Mouse (Mus musculus) cerebellum, adult 2 months (tissue): ENCODE measurements around the gene Znfx1. TPM values are rescaled to one million over a fixed set of nuclear protein-coding genes. Genes with fewer than 3 reads are reported as not detected.
A peak's percentile ranks its signal among the peaks of the same experiment; 100 is the strongest.

Experiments used
- DNase-seq, 2 experiments: peaks; one replicate each; pipeline ENCODE4 v3.0.0; 2021
- H3K27ac ChIP-seq: fragments of 200-500 bp; 2 replicates; pipeline ENCODE4 v1.5.1; 2012; ENCODE audit warnings: low read length, control low read depth, inconsistent platforms; ENCODE audit not compliant: insufficient read depth
- H3K27me3 ChIP-seq: fragments of 200-500 bp; 2 replicates; pipeline ENCODE4 v1.6.1; 2012; ENCODE audit warnings: inconsistent platforms, mild to moderate bottlenecking, low read length, moderate library complexity; ENCODE audit not compliant: control insufficient read depth, insufficient read depth
- H3K4me1 ChIP-seq: fragments of 200-500 bp; 2 replicates; pipeline ENCODE4 v1.6.1; 2011; ENCODE audit warnings: low read length; ENCODE audit not compliant: control insufficient read depth, insufficient read depth
- H3K4me3 ChIP-seq: fragments of 200-500 bp; replicated peaks from 2 replicates; pipeline ENCODE3; 2011; ENCODE audit warnings: mild to moderate bottlenecking, low read depth, low read length, control low read depth; ENCODE audit not compliant: insufficient read depth
- CTCF ChIP-seq: fragments of 200-500 bp; IDR thresholded peaks from 2 replicates; pipeline ENCODE4 v1.5.1; 2011; ENCODE audit warnings: low read depth, mild to moderate bottlenecking, control low read depth, low read length, moderate library complexity, borderline replicate concordance; ENCODE audit not compliant: insufficient read depth
- POLR2A ChIP-seq: fragments of 200-500 bp; IDR thresholded peaks from 2 replicates; pipeline ENCODE4 v1.6.1; 2011; ENCODE audit warnings: low read length, control low read depth, borderline replicate concordance; ENCODE audit not compliant: insufficient read depth
- WGBS: fragments of 180-500 bp; shearing (Covaris S2); methylation state at CpG from one replicate; pipeline ENCODE4 v1.1.7; 2018; 5-methylcytosine and 5-hydroxymethylcytosine counted together
- polyA plus RNA-seq: library from polyadenylated mRNA; depleted of rRNA; stranded (reverse); fragments of >200 nt; gene quantifications from 2 replicates; pipeline ENCODE4 v1.2.3, GENCODE M21; 2012; rRNA removed

The Znfx1 gene
- polyA plus RNA-seq, 1 experiment, result 25.9 TPM

DNA sequence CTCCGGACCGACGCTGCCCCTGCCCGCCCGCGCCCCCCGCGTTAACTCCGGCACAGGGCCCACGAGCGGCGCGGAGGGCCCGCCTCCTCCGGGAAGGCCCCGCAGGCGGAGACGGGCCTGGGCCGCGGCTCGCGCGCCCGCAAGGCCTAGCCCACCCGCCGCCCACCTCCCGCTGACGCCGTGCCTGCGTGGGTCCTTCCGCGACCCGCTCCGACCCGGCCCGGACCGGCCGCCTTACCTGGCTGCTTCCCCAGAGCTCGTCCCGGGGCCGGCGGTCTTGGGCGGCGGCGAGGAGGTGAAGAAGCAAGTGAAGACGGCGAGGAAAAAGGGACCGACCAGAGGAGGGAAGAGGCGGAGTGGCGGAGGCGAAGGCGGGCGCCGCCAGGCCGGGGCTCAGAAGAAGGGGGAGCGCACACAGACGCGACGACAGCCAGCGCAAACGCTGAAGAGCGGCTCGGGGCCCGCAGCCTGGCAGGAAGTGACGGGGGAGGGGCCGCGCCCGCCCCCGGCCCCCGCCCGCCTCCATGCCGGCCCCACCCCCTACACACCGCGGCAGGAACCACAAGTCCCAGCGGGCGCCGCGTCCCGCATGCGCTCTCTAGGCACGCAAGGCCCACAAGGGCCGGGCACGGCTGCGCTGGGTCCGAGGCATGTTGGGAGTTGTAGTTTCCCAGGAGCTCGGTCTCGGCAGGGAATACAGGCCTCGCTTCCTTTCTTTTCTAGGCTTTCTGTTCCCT is 66.9 kb downstream of the Znfx1 start, which contains the start of gene Stau1:
Gene Stau1 (minus strand): TSS at position 504 of the 737 bp plus-strand sequence.
- Histone ChIP-seq H3K4me1 (peaks cover 3% of the 10 kb centered on the region; the same call in 1 of the 2 replicates), H3K27ac (peak within 1 kb of the TSS; percentile 83), H3K4me3 (peak within 1 kb of the TSS; percentile 78), H3K27me3 (no peaks in the 10 kb centered on the region)
- under 1% methylated on average over 88 of the region's 88 CpGs for WGBS
- TF ChIP-seq POLR2A (peak; percentile 65), CTCF (no peak)
- peak; percentile 94 to 97 for DNase-seq

DNA sequence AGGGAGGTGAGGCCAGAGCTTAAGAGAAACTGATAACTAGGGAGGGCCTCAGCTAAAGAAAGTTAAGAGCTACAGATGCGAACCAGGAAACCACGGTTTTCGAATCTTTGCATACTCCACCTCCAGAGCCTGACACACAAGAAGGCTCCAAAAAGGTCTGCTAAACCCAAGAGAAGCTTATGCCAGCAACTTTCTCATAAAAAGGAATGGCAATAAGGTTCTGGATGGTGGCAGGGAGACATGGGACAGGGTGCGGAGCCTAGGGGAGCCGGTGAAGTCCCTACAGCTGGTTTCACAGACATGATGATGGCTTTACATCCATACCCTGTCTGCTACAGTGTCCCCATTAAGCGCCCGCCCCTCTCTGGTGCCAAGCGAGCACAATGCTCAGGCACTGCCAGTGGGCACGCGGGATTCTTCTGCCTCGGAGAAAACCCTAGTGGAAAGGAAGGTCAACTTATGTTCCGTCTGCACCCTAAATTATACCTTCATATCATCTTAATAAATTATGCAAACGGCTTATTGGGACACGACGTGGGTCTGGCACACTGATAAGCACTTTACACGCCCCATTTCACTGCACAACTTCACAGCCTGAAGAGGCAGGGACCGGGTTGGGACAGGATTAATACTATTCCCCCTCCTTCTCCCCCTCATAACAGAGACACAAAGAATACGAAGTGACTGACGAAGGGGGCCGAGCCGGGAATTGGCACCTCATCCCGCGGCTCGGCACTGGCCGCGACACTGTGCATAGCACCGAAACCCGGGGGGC is 67.6 kb downstream of the Znfx1 start:
- Histone ChIP-seq H3K27me3 (no peaks in the 10 kb centered on the region), H3K27ac (peak overlapping the region; percentile 13), H3K4me3 (peak overlapping the region; percentile 78), H3K4me1 (peaks cover 5% of the 10 kb centered on the region; the same call in 1 of the 2 replicates)
- 1% methylated on average over 28 of the region's 28 CpGs for WGBS
- TF ChIP-seq CTCF, result no peak
- DNase-seq, result peak; percentile 34 to 49

DNA sequence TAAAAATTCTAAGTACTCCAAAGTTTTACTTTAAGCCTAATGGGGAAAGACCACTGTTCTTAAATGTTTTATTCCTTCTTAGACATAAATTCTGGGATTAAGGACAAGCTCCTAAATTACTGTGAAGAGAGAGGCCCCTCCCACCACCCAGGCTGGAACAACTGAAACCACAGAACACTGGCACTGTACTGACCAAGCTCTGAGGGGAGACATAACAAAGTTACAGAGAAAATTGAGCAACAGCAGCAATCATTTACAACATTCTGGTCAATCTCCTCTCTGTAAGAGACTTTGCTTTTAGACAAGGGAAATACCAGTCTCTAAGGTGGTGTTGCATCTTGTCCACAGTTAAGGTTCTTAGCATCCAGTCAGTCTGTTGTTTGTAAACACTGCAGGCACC is 70.9 kb downstream of the Znfx1 start:
- peaks cover 5% of the 10 kb centered on the region; the same call in 1 of the 2 replicates for H3K4me1 ChIP-seq

DNA sequence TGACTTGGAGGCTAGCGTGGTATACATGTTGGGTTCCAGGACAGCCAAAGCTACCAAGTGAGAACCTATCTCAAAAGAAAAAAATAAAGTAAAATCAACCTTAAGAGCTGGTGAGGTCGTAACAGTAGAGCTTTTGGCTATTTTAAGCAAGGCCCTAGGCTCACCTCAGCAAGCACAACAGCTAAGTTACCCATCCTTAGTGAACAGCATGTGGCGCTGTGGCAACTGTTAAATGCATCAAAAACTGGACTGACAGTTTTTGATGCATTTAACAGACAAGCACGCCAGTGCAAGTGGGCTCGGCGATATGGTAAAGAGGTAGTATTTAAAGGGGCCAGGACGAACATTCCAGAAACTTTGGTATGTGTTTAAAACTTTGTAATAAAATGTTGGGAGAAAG is 72.0 kb downstream of the Znfx1 start:
- no peak overlapping the region for H3K27ac ChIP-seq
- no peak overlapping the region for H3K4me3 ChIP-seq
- TF ChIP-seq POLR2A (no peak), CTCF (no peak)
- no peaks in the 10 kb centered on the region for H3K27me3 ChIP-seq
- DNase-seq, result no peak
- WGBS, result 68% methylated on average over 7 of the region's 7 CpGs
- peaks cover 2% of the 10 kb centered on the region; the same call in 1 of the 2 replicates for H3K4me1 ChIP-seq

More for the DNA sequence above, 70.9 kb downstream of the Znfx1 start:
- DNase-seq, result no peak
- Histone ChIP-seq H3K4me3 (no peak overlapping the region), H3K27me3 (no peaks in the 10 kb centered on the region), H3K27ac (no peak overlapping the region)
- no peak for TF ChIP-seq CTCF
- no peak for TF ChIP-seq POLR2A

Other genes starting within 250 kb of the Znfx1 start
- 49.9 and 55.0 TPM in 2 replicates for gene Cse1l, start 157.0 kb downstream of the Znfx1 start, polyA plus RNA-seq
- 52.2 and 54.9 TPM in 2 replicates for gene Stau1, start 66.7 kb downstream of the Znfx1 start, polyA plus RNA-seq
- gene Ddx27, start 47.8 kb downstream of the Znfx1 start, polyA plus RNA-seq, result 33.5 TPM in 2 replicates
- 7.8 and 9.2 TPM in 2 replicates for gene Kcnb1, start 127.1 kb upstream of the Znfx1 start, polyA plus RNA-seq
- 1.8 and 2.0 TPM in 2 replicates for gene Ptgis, start 177.6 kb upstream of the Znfx1 start, polyA plus RNA-seq